ENCODE assay signal across 7 mouse cellular contexts in the genomic region with DNA sequence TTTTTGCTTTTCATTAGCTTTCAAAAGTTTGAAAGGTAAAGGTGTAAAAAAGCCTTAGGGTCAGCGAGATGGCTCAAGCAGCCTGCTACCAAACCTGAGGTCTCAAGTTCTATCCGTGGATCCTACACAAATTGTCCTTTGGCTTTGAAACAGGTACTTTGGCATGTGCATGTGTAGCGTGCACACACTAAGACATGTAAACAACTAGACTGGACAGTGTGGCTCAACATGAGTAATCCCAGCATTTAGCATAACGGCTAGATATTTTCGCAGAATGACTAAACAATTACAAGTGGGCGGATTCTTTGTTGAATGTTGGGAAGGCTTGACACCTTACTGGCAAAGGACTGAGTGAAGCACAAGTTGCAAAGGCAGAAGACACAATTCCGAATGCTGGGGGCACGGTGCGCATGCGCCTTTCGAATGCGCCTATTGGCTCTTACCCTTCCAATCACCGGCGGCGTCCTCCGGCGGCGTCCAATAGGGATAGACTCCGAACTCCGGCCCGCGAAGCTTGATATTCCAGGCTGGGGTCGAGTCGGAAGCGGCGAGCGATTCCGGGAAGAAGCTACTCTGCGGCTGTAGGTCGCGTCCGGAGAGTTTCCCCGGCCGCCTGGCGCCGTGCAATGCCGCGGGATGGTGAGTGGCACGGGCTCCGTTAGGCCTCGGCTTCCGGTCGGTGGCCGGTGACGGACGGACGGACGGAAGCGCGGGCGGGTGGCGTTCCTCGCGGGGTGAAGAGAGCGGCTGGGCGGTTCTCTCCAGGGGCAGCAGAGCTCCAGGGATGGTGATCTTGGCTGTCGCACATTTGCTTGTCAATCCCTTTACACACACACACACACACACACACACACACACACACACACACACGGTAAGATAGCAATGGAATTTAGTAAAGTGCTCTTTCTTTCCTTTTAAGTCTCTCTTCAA. TPM values are rescaled to one million over a fixed set of nuclear protein-coding genes. Genes with fewer than 3 reads are reported as not detected.
DNase-seq lines count a peak whose midpoint lies in the region; ATAC-seq lines count a peak whose summit lies in the region.

A gene (plus strand): TSS at position 486 of the 930 bp plus-strand sequence.

- no peaks in the 10 kb centered on the region for H3K4me1 ChIP-seq in embryonic facial prominence, embryonic 11.5 days (ENCODE audit: control insufficient read depth, insufficient read depth, low read length)
- H3K4me1 ChIP-seq in limb, embryonic 10.5 days = peaks cover 8% of the 10 kb centered on the region; the same call in 1 of the 2 replicates
- peaks cover 12% of the 10 kb centered on the region for H3K4me1 ChIP-seq in midbrain, embryonic 13.5 days (replicated peaks)

- WGBS in embryonic facial prominence, embryonic 11.5 days = 2% methylated on average over 58 of the region's 58 CpGs
- 2% methylated on average over 51 of the region's 58 CpGs for WGBS in limb, embryonic 10.5 days
- WGBS in midbrain, embryonic 13.5 days = 2% methylated on average over 55 of the region's 58 CpGs

- H3K4me3 ChIP-seq in embryonic facial prominence, embryonic 11.5 days (ENCODE audit: low read depth, low read length) = peak within 1 kb of the TSS; percentile 59
- H3K4me3 ChIP-seq in limb, embryonic 10.5 days = peak within 1 kb of the TSS; percentile 84
- H3K4me3 ChIP-seq in midbrain, embryonic 13.5 days (replicated peaks) = peak within 1 kb of the TSS; percentile 54

- H3K4me2 ChIP-seq in embryonic facial prominence, embryonic 11.5 days (ENCODE audit: low read depth, low read length) = peak within 1 kb of the TSS; percentile 37
- peak within 1 kb of the TSS; percentile 92 for H3K4me2 ChIP-seq in midbrain, embryonic 13.5 days (replicated peaks)

- H3K27me3 ChIP-seq in embryonic facial prominence, embryonic 11.5 days (ENCODE audit: control insufficient read depth, insufficient read depth, low read length) = no peaks in the 10 kb centered on the region
- no peaks in the 10 kb centered on the region for H3K27me3 ChIP-seq in limb, embryonic 10.5 days (ENCODE audit: low read depth, poor library complexity, severe bottlenecking)
- H3K27me3 ChIP-seq in midbrain, embryonic 13.5 days = no peaks in the 10 kb centered on the region

- no peak within 1 kb of the TSS for H3K27ac ChIP-seq in embryonic facial prominence, embryonic 11.5 days (replicated peaks; ENCODE audit: low read depth, low read length)
- peak within 1 kb of the TSS; percentile 90 for H3K27ac ChIP-seq in limb, embryonic 10.5 days
- H3K27ac ChIP-seq in midbrain, embryonic 13.5 days = no peak within 1 kb of the TSS

- no peaks in the 10 kb centered on the region for H3K9me3 ChIP-seq in embryonic facial prominence, embryonic 11.5 days (replicated peaks; ENCODE audit: control insufficient read depth, low read length)
- H3K9me3 ChIP-seq in limb, embryonic 10.5 days (replicated peaks) = no peaks in the 10 kb centered on the region
- no peaks in the 10 kb centered on the region for H3K9me3 ChIP-seq in midbrain, embryonic 13.5 days

- peak; percentile 96 for DNase-seq in adrenal gland, postnatal 14 days
- DNase-seq in embryonic facial prominence, embryonic 11.5 days (ENCODE audit: low spot score) = peak; percentile 97
- peak; percentile 90 for DNase-seq in kidney, adult 11 months
- peak; percentile 95 for DNase-seq in limb, embryonic 10.5 days (ENCODE audit: low spot score)
- peak; percentile 91 for DNase-seq in spleen, adult 12 weeks (ENCODE audit: low spot score)

- peak; percentile 91 for ATAC-seq in embryonic facial prominence, embryonic 11.5 days (replicated peaks; ENCODE audit: insufficient number of reproducible peaks, low FRiP score, low TSS enrichment, low read depth)
- peak; percentile 79 for ATAC-seq in granulocyte monocyte progenitor cell, adult 5-6 weeks (replicated peaks; ENCODE audit: poor library complexity, severe bottlenecking)
- peak; percentile 96 for ATAC-seq in midbrain, embryonic 13.5 days

- peak within 1 kb of the TSS; percentile 61 for H3K9ac ChIP-seq in embryonic facial prominence, embryonic 11.5 days (replicated peaks; ENCODE audit: low read length)
- peak within 1 kb of the TSS; percentile 48; the same call in 1 of the 2 replicates for H3K9ac ChIP-seq in midbrain, embryonic 13.5 days (replicated peaks)

- peaks cover 3% of the 10 kb centered on the region; the same call in 1 of the 2 replicates for H3K36me3 ChIP-seq in embryonic facial prominence, embryonic 11.5 days (replicated peaks; ENCODE audit: control insufficient read depth, insufficient read depth, low read depth, low read length)
- H3K36me3 ChIP-seq in limb, embryonic 10.5 days = peaks cover 37% of the 10 kb centered on the region
- peaks cover 30% of the 10 kb centered on the region for H3K36me3 ChIP-seq in midbrain, embryonic 13.5 days

RNA-seq across cellular contexts. Expression of the gene that starts here (rescaled TPM):
- total RNA-seq in adrenal gland, postnatal 14 days (2021) = 2.0 and 2.7 TPM in 2 replicates
- 1.4 and 3.7 TPM in 2 replicates for polyA plus RNA-seq in embryonic facial prominence, embryonic 11.5 days (2014; fragmentation: Nextera tagmentation; extraction: Ambion mirVana)
- 38.8 and 56.1 TPM in 2 replicates for total RNA-seq in granulocyte monocyte progenitor cell, adult 5-6 weeks (2014; fragmentation: Nextera tagmentation)
- total RNA-seq in granulocyte monocyte progenitor cell, adult 5-6 weeks (2017) = 25.8 and 26.9 TPM in 2 replicates
- 2.3 and 2.4 TPM in 2 replicates for polyA plus RNA-seq in limb, embryonic 10.5 days (2016; fragmentation: Nextera tagmentation; extraction: Ambion mirVana)
- 1.2 and 1.3 TPM in 2 replicates for polyA plus RNA-seq in midbrain, embryonic 13.5 days (2015; fragmentation: Nextera tagmentation; extraction: Ambion mirVana)
